Mouse (Mus musculus): ENCODE data around the gene Smc5.

GRCm38 (mm10) chr19:23297191-23297590 lies 23.5 kb upstream of the Smc5 start:
- TF ChIP-seq CTCF (IDR thresholded peaks at IDR 0.05; ENCODE audit: extremely low read depth, insufficient read length, insufficient replicate concordance, low read depth, low read length) = no peak
- TF ChIP-seq POLR2A (IDR thresholded peaks at IDR 0.05; ENCODE audit: low read depth, low read length) = no peak
